Mouse (Mus musculus) heart, embryonic 14.5 days (tissue): Measurements from ENCODE around the gene Zmynd15. TPM values are rescaled to one million over a fixed set of nuclear protein-coding genes. Genes with fewer than 3 reads are reported as not detected.
"Not testable (repeated sequence)": the region's sequence is repeated elsewhere in the genome, so short reads cannot be mapped to it uniquely, and the experiment has no call there.

Experiments
- ATAC-seq: fragments of 200-750 bp; cut with Nextera tagmentation; 2 replicates; pipeline ENCODE4 v1.8.0; 2017; ENCODE audit warnings: low read depth, moderate TSS enrichment; ENCODE audit not compliant: insufficient number of reproducible peaks, insufficient read depth, low FRiP score
- H3K27ac ChIP-seq, 2 experiments: fragments of 200-500 bp in 1 of 2; fragments of 300-500 bp in 1 of 2; sonication (generic) in 1 of 2; replicated peaks in 1 of 2; 2 replicates each; pipeline ENCODE4 v1.5.1; 2012 to 2014; ENCODE audit warnings: low read depth in 2 of 2, low read length in 2 of 2, control low read depth in 1 of 2, mild to moderate bottlenecking in 1 of 2, mixed read lengths in 1 of 2; ENCODE audit not compliant: control insufficient read depth in 1 of 2, insufficient read depth in 1 of 2
- H3K27me3 ChIP-seq: fragments of 300-500 bp; sonication (generic); 2 replicates; pipeline ENCODE4 v1.6.1; 2014; ENCODE audit warnings: mild to moderate bottlenecking, low read length, control low read depth; ENCODE audit not compliant: control insufficient read depth, insufficient read depth
- H3K36me3 ChIP-seq: fragments of 300-500 bp; sonication (generic); 2 replicates; pipeline ENCODE4 v1.6.1; 2014; ENCODE audit warnings: mild to moderate bottlenecking, control low read depth, low read length, mixed read lengths; ENCODE audit not compliant: control insufficient read depth, insufficient read depth
- H3K4me1 ChIP-seq, 2 experiments: fragments of 200-500 bp in 1 of 2; fragments of 300-500 bp in 1 of 2; sonication (generic) in 1 of 2; 2 replicates each; pipeline ENCODE4 v1.6.1; 2012 to 2014; ENCODE audit warnings: low read length in 2 of 2, control low read depth in 1 of 2, mixed read lengths in 1 of 2; ENCODE audit not compliant: control insufficient read depth in 2 of 2, insufficient read depth in 2 of 2
- H3K4me2 ChIP-seq: fragments of 300-500 bp; sonication (generic); 2 replicates; pipeline ENCODE4 v1.6.1; 2014; ENCODE audit warnings: mild to moderate bottlenecking, low read length
- H3K4me3 ChIP-seq, 2 experiments: fragments of 200-500 bp in 1 of 2; fragments of 300-500 bp in 1 of 2; sonication (generic) in 1 of 2; 2 replicates each; pipeline ENCODE4 v1.5.1; 2012 to 2014; ENCODE audit warnings: low read length in 2 of 2, mild to moderate bottlenecking in 2 of 2, control low read depth in 1 of 2, low read depth in 1 of 2, moderate library complexity in 1 of 2; ENCODE audit not compliant: control insufficient read depth in 1 of 2, insufficient read depth in 1 of 2
- H3K9ac ChIP-seq: fragments of 300-500 bp; sonication (generic); 2 replicates; pipeline ENCODE4 v1.6.1; 2014; ENCODE audit warnings: mild to moderate bottlenecking, low read length
- H3K9me3 ChIP-seq: fragments of 300-500 bp; sonication (generic); 2 replicates; pipeline ENCODE4 v1.6.1; 2016; ENCODE audit warnings: low read length, control low read depth; ENCODE audit not compliant: control insufficient read depth
- WGBS: fragments of 180-500 bp; shearing (Covaris S2); extraction: QIAGEN DNeasy Blood & Tissue Kit; methylation state at CpG from one replicate; pipeline ENCODE4 v1.1.7; 2014; 5-methylcytosine and 5-hydroxymethylcytosine counted together
- polyA plus RNA-seq: library from polyadenylated mRNA; unstranded; fragments of >200 nt; fragmentation: Nextera tagmentation; extraction: Ambion mirVana; gene quantifications from 2 replicates; pipeline ENCODE4 v1.2.1, GENCODE M21; 2014

Zmynd15 gene
- polyA plus RNA-seq, 1 experiment from 2014 or later = 0.95 TPM

GRCm38 (mm10) chr11:70426598-70426997 is 32.6 kb upstream of the Zmynd15 start:
- not testable (repeated sequence) for H3K4me2 ChIP-seq, H3K4me3 ChIP-seq, ATAC-seq, H3K36me3 ChIP-seq, H3K27me3 ChIP-seq, H3K4me1 ChIP-seq, H3K27ac ChIP-seq, H3K9me3 ChIP-seq, H3K9ac ChIP-seq
- 74% methylated on average over 6 of the region's 6 CpGs for WGBS

DNA sequence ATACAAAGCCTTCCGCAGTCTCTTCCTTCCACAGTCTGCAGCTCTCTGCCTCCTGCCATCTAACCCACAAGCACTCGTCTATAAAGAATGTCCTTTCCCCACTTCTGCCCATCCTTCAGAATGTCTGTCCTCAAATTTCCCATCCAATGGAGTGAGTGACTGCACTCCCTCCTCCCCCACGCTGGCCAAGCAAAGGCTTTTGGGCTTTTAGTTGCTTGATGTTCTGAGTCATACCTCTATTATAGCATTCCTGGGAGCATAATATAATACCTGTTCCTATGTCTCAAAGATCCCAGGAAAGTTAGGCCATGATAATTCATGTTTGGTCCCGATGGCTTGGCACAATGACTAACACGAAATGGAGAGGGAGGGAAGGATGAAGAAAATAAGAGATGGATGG is 27.7 kb upstream of the Zmynd15 start:
- Histone ChIP-seq H3K4me2 (peak overlapping the region; percentile 93), H3K27ac (peak overlapping the region in 1 of 2 experiments; percentile 61; a peak in 1 of 4 replicates), H3K27me3 (no peaks in the 10 kb centered on the region), H3K9me3 (no peaks in the 10 kb centered on the region), H3K9ac (peak overlapping the region; percentile 41; the same call in 1 of the 2 replicates), H3K4me3 (peak overlapping the region; percentile 69 to 78; a peak in 3 of 4 replicates), H3K36me3 (peaks cover 8% of the 10 kb centered on the region), H3K4me1 (peaks cover 6 to 7% of the 10 kb centered on the region in 2 experiments; a peak in 2 of 4 replicates)
- WGBS = 29% methylated on average over 5 of the region's 5 CpGs
- ATAC-seq = no peak

DNA sequence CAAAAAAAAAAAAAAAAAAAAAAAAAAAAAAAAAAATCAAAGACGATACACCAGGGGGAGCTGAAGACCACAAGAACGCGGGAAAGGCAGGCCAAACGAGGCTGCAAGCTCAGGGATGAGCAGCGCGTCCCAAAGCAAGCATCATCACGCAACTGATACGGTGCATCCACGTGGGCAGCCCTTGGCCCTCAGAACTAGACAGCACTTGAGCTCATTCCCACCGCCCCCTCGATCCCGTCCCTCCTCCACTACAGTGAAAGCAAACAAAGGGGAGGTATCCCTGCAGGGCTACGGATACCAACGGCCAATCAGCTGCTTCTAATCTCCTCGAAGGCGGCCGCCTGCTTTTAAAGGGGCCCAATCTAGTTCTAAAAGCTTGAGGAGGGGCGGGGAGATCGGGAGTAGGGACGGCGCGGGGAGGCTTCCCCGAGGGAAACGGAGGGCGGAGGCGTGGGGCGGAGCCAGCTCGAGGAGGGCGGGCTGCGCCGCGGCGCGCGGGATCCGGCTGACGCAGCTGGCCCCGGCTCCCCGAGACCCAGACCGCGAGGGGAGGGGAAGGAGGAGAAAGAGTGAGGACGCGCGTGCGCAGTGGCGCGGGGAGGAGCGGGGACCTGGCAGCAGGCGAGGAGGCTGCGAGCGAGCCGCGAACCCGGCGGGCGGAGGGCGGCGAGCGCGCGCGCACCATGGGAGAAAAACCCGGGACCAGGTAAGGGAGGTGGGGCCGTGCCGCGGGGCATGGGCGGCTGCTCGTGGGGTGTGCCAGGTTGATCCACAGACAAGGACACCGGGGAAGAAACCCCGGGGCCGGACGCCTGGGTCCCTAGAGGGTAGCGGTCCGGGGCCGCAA is 27.0 kb upstream of the Zmynd15 start, which contains the start of gene Arrb2:
Gene Arrb2 (plus strand): TSS at position 588 of the 847 bp plus-strand sequence.
- Histone ChIP-seq H3K27ac (peak within 1 kb of the TSS; percentile 61 to 67), H3K9ac (peak within 1 kb of the TSS; percentile 85), H3K4me2 (peak within 1 kb of the TSS; percentile 93), H3K27me3 (no peaks in the 10 kb centered on the region), H3K4me1 (peaks cover 6 to 7% of the 10 kb centered on the region in 2 experiments; a peak in 2 of 4 replicates), H3K4me3 (peak within 1 kb of the TSS; percentile 69 to 78), H3K9me3 (no peaks in the 10 kb centered on the region), H3K36me3 (peaks cover 15% of the 10 kb centered on the region)
- under 1% methylated on average over 61 of the region's 75 CpGs for WGBS
- peak; percentile 94 for ATAC-seq

- H3K4me3 ChIP-seq = peak overlapping the region; percentile 69 to 78
- peak; percentile 4; the same call in 1 of the 2 replicates for ATAC-seq
- H3K4me1 ChIP-seq = peaks cover 6 to 7% of the 10 kb centered on the region in 2 experiments; a peak in 2 of 4 replicates
- no peaks in the 10 kb centered on the region for H3K27me3 ChIP-seq
- H3K4me2 ChIP-seq = peak overlapping the region; percentile 93
- H3K27ac ChIP-seq = peak overlapping the region in 1 of 2 experiments; percentile 61; a peak in 2 of 4 replicates
- no peaks in the 10 kb centered on the region for H3K9me3 ChIP-seq
- peak overlapping the region; percentile 85 for H3K9ac ChIP-seq
- 7% methylated on average over 15 of the region's 15 CpGs for WGBS
- peaks cover 22% of the 10 kb centered on the region for H3K36me3 ChIP-seq
Measured at GRCm38 (mm10) chr11:70432895-70433568, 26.2 kb upstream of the Zmynd15 start.

DNA sequence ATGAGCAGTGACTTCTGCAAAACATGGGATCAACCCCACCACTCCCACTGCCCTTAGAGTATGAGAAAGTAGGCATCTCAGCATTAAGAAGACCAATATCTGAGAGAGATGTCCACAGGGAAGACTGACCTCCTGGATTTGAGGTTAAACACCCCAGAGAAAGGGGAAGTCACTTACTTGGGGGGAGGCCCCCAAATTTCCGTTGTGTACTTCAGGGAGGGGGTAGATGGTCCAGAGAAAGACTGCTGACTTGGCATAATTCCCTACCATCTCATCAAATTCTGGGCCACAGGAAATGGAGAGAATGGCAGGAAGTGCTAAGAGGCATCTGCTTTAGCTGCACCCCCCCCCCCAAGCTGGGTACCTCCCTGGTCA is 25.7 kb upstream of the Zmynd15 start:
- H3K27ac ChIP-seq = no peak overlapping the region
- H3K27me3 ChIP-seq = no peaks in the 10 kb centered on the region
- ATAC-seq = no peak
- H3K36me3 ChIP-seq = peaks cover 28% of the 10 kb centered on the region
- peak overlapping the region in 1 of 2 experiments; percentile 69; a peak in 2 of 4 replicates for H3K4me3 ChIP-seq
- no peak overlapping the region for H3K9ac ChIP-seq
- H3K9me3 ChIP-seq = no peaks in the 10 kb centered on the region
- peaks cover 6 to 7% of the 10 kb centered on the region in 2 experiments; a peak in 2 of 4 replicates for H3K4me1 ChIP-seq
- 71% methylated on average over 1 of the region's 1 CpGs for WGBS
- peak overlapping the region; percentile 93 for H3K4me2 ChIP-seq

DNA sequence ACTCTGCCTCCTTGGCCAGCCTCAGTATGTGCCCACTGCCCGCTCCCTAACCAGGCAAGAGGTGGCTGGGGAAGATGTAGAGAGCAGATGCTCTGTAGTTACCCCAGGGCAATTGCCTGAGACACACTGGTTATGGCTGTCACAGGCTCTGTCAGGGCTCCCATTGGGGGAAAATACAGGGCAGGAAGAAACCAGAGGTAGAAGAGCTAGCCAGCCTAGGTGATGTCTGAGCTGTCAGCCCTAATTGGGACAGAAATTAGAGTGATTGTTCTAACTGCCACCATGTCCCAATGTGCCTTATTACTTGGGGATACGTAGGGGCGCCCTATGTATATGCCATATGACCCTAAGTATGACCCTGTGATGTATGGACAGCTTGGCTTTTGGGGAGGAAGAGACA is 25.3 kb upstream of the Zmynd15 start:
- Histone ChIP-seq H3K9me3 (no peaks in the 10 kb centered on the region), H3K27ac (no peak overlapping the region), H3K36me3 (peaks cover 31% of the 10 kb centered on the region), H3K4me2 (peak overlapping the region; percentile 93), H3K4me1 (peaks cover 6 to 7% of the 10 kb centered on the region in 2 experiments; a peak in 2 of 4 replicates), H3K9ac (no peak overlapping the region), H3K27me3 (no peaks in the 10 kb centered on the region), H3K4me3 (no peak overlapping the region)
- WGBS = 90% methylated on average over 3 of the region's 3 CpGs
- no peak for ATAC-seq

DNA sequence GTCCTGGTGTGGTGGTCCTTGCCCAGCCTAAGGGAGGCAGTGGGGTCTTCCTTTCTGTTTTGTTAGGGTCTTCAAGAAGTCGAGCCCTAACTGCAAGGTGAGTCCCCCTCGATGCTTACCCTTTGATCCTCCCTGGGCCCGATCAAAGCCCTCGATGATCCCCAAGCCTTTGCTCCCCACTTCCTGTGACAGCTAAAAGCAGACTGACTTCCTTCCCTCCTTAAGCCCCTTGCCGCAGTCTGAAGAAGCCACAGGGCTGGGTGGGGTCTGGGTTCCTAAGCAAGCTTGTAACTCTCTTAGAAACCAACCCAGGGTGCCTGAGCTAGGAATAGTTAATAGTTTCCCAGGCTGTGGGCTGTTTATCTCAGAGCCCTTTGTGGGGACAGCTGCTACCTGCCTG is 23.8 kb upstream of the Zmynd15 start:
- 73% methylated on average over 5 of the region's 5 CpGs for WGBS
- Histone ChIP-seq H3K9me3 (no peaks in the 10 kb centered on the region), H3K4me3 (no peak overlapping the region), H3K4me1 (peaks cover 6 to 7% of the 10 kb centered on the region in 2 experiments; a peak in 2 of 4 replicates), H3K36me3 (peaks cover 47% of the 10 kb centered on the region), H3K27me3 (no peaks in the 10 kb centered on the region), H3K4me2 (no peak overlapping the region), H3K9ac (no peak overlapping the region), H3K27ac (no peak overlapping the region)
- no peak for ATAC-seq
